Mouse (Mus musculus) stomach, embryonic 16.5 days (tissue): ENCODE measurements around the gene Lcn4. TPM values are rescaled to one million over a fixed set of nuclear protein-coding genes. Genes with fewer than 3 reads are reported as not detected.

Experiments used
- ATAC-seq: fragments of 200-750 bp; cut with Nextera tagmentation; 2 replicates; pipeline ENCODE4 v1.8.0; 2017; ENCODE audit warnings: moderate number of reproducible peaks, moderate TSS enrichment; ENCODE audit not compliant: insufficient read depth, low FRiP score
- H3K27ac ChIP-seq: fragments of 300-500 bp; sonication (generic); 2 replicates; pipeline ENCODE4 v1.5.1; 2014; ENCODE audit warnings: low read length
- H3K27me3 ChIP-seq: fragments of 300-500 bp; sonication (generic); 2 replicates; pipeline ENCODE4 v1.6.1; 2014; ENCODE audit warnings: low read length, control low read depth, mixed read lengths; ENCODE audit not compliant: control insufficient read depth, insufficient read depth
- H3K36me3 ChIP-seq: fragments of 300-500 bp; sonication (generic); 2 replicates; pipeline ENCODE4 v1.6.1; 2014; ENCODE audit warnings: low read length; ENCODE audit not compliant: control insufficient read depth, insufficient read depth
- H3K4me1 ChIP-seq: fragments of 300-500 bp; sonication (generic); 2 replicates; pipeline ENCODE4 v1.6.1; 2014; ENCODE audit warnings: low read length, control low read depth, mixed read lengths; ENCODE audit not compliant: control insufficient read depth, insufficient read depth
- H3K4me2 ChIP-seq: fragments of 300-500 bp; sonication (generic); 2 replicates; pipeline ENCODE4 v1.6.1; 2014; ENCODE audit warnings: low read depth, low read length, mixed read lengths
- H3K4me3 ChIP-seq: fragments of 300-500 bp; sonication (generic); replicated peaks from 2 replicates; pipeline ENCODE4 v1.5.1; 2014; ENCODE audit warnings: mild to moderate bottlenecking, low read length
- H3K9ac ChIP-seq: fragments of 300-500 bp; sonication (generic); 2 replicates; pipeline ENCODE4 v1.6.1; 2014; ENCODE audit warnings: low read length
- H3K9me3 ChIP-seq: fragments of 300-500 bp; sonication (generic); replicated peaks from 2 replicates; pipeline ENCODE4 v1.6.1; 2016; ENCODE audit warnings: low read length, control low read depth; ENCODE audit not compliant: control insufficient read depth
- WGBS: fragments of 180-500 bp; shearing (Covaris S2); extraction: QIAGEN DNeasy Blood & Tissue Kit; methylation state at CpG from one replicate; pipeline ENCODE4 v1.1.7; 2014; 5-methylcytosine and 5-hydroxymethylcytosine counted together
- polyA plus RNA-seq: library from polyadenylated mRNA; unstranded; fragments of >200 nt; fragmentation: Nextera tagmentation; extraction: Ambion mirVana; gene quantifications from 2 replicates; pipeline ENCODE4 v1.2.1, GENCODE M21; 2015

Gene Lcn4
- polyA plus RNA-seq, 1 experiment from 2014 or later = not detected

DNA sequence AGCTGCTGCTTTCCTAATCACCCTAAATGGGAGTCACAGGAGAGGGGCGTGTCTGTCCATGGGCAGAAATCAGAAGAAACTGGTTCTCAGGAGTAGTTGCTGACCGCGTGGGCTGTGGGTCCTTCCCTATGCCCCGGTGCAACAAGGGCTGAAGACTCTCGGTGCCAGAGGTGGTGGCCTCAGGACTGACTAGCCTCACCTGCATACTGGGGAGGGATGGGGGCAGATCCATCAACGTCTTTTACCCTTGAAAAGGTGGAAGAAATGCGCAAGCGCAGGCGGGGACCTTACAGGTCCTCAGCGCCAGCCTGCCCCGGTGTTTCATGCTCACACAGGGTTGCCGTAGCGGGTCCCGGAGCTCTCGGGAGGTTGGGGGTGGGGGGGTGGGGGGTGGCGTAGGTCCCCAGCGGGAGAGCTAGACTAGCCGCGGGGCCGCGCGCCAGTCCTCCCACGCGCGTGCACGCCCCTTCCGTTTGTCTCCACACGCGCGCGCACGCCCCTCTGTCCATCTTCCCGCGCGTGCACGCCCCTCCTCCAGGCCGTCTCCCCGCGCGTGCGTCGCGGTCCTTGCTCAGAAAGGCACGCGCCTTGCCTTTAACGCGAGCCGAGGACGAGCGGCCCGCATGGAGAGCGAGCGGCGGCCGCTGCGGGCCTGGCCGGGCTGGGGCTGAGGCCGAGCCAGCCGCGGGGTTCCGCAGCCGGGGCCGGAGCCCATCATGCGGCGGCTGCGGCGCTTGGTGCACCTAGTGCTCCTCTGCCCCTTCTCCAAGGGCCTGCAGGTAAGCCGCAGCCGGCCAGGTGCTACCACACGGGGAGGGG lies 43.0 kb downstream of the Lcn4 start, which contains the start of gene Fam69b:
TSS of gene Fam69b (plus strand) at position 537 of the 819 bp plus-strand sequence.
- peak; percentile 59; the same call in 1 of the 2 replicates for ATAC-seq
- under 1% methylated on average over 67 of the region's 70 CpGs for WGBS
- 0 out of 2 replicates have a peak within 1 kb of the TSS, but pooled peaks have one; percentile 4 for H3K27ac ChIP-seq

GRCm38 (mm10) chr2:26626081-26626480 lies 45.0 kb downstream of the Lcn4 start:
- Histone ChIP-seq H3K27ac (no peak overlapping the region), H3K9me3 (no peaks in the 10 kb centered on the region), H3K4me3 (no peak overlapping the region), H3K4me2 (no peak overlapping the region), H3K4me1 (peaks cover 19% of the 10 kb centered on the region; the same call in 1 of the 2 replicates), H3K27me3 (no peaks in the 10 kb centered on the region), H3K9ac (no peak overlapping the region), H3K36me3 (no peaks in the 10 kb centered on the region)
- WGBS = 70% methylated on average over 3 of the region's 3 CpGs
- no peak for ATAC-seq

More for the DNA sequence above, 43.0 kb downstream of the Lcn4 start, which contains the start of gene Fam69b:
- no peaks in the 10 kb centered on the region for H3K27me3 ChIP-seq
- H3K9me3 ChIP-seq = no peaks in the 10 kb centered on the region
- H3K36me3 ChIP-seq = no peaks in the 10 kb centered on the region
- peak within 1 kb of the TSS; percentile 52 for H3K4me3 ChIP-seq
- H3K4me1 ChIP-seq = peaks cover 19% of the 10 kb centered on the region; the same call in 1 of the 2 replicates
- peak within 1 kb of the TSS; percentile 83 for H3K4me2 ChIP-seq
- peak within 1 kb of the TSS; percentile 80 for H3K9ac ChIP-seq

GRCm38 (mm10) chr2:26625419-26625818 lies 45.7 kb downstream of the Lcn4 start:
- 71% methylated on average over 3 of the region's 3 CpGs for WGBS
- no peak overlapping the region for H3K4me2 ChIP-seq
- no peak overlapping the region for H3K27ac ChIP-seq
- ATAC-seq = no peak
- no peak overlapping the region for H3K4me3 ChIP-seq
- H3K9me3 ChIP-seq = no peaks in the 10 kb centered on the region
- H3K9ac ChIP-seq = no peak overlapping the region
- H3K27me3 ChIP-seq = no peaks in the 10 kb centered on the region
- no peaks in the 10 kb centered on the region for H3K36me3 ChIP-seq
- H3K4me1 ChIP-seq = peaks cover 19% of the 10 kb centered on the region; the same call in 1 of the 2 replicates

DNA sequence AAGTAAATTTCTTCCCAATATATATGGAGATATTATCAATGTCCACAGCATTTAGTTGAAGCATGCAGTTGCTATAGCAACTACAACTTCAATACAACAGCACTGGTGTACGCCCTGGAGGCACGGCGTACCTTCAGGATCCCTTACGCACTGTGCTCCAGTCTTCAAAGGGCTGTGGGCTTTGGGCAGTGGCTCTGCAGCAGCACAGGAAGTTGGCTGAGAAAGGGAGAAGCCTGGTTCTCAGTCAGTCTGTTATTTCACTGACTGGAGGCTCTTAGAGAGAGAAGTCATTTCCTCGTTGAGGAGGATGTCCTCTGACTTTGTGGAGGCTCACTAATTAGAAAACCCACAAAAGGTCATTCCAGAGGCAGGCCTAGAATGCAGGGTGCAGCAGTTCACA lies 48.1 kb downstream of the Lcn4 start:
- WGBS = 52% methylated on average over 5 of the region's 5 CpGs
- Histone ChIP-seq H3K9ac (no peak overlapping the region), H3K4me2 (no peak overlapping the region), H3K4me3 (no peak overlapping the region), H3K4me1 (peaks cover 5% of the 10 kb centered on the region; the same call in 1 of the 2 replicates), H3K36me3 (no peaks in the 10 kb centered on the region), H3K9me3 (no peaks in the 10 kb centered on the region), H3K27me3 (no peaks in the 10 kb centered on the region), H3K27ac (no peak overlapping the region)
- ATAC-seq = no peak

- H3K4me1 ChIP-seq = no peaks in the 10 kb centered on the region
- ATAC-seq = no peak; the same call in 1 of the 2 replicates
- H3K4me3 ChIP-seq = no peak overlapping the region
- no peaks in the 10 kb centered on the region for H3K27me3 ChIP-seq
- no peaks in the 10 kb centered on the region for H3K36me3 ChIP-seq
- H3K9me3 ChIP-seq = no peaks in the 10 kb centered on the region
- no peak overlapping the region for H3K9ac ChIP-seq
- 48% methylated on average over 2 of the region's 2 CpGs for WGBS
- no peak overlapping the region for H3K4me2 ChIP-seq
- H3K27ac ChIP-seq = no peak overlapping the region
Observed at GRCm38 (mm10) chr2:26621246-26621645, 49.8 kb downstream of the Lcn4 start.

GRCm38 (mm10) chr2:26617928-26618327 lies 53.2 kb downstream of the Lcn4 start:
- ATAC-seq = no peak
- Histone ChIP-seq H3K4me3 (no peak overlapping the region), H3K27ac (no peak overlapping the region), H3K4me1 (no peaks in the 10 kb centered on the region), H3K27me3 (no peaks in the 10 kb centered on the region), H3K9ac (no peak overlapping the region), H3K9me3 (no peaks in the 10 kb centered on the region), H3K4me2 (no peak overlapping the region), H3K36me3 (no peaks in the 10 kb centered on the region)
- WGBS = 54% methylated on average over 7 of the region's 7 CpGs

Other genes starting within 250 kb of the Lcn4 start
- 28.2 and 31.5 TPM in 2 replicates for gene Sec16a, start 226.1 kb downstream of the Lcn4 start, polyA plus RNA-seq
- gene Notch1, start 154.6 kb downstream of the Lcn4 start, polyA plus RNA-seq = 14.1 and 15.4 TPM in 2 replicates
- gene Egfl7, start 91.3 kb downstream of the Lcn4 start, polyA plus RNA-seq = 116 and 120 TPM in 2 replicates
- not detected in 2 replicates for gene Gm20532, start 84.6 kb downstream of the Lcn4 start, polyA plus RNA-seq
- 66.8 and 72.1 TPM in 2 replicates for gene Agpat2, start 66.9 kb downstream of the Lcn4 start, polyA plus RNA-seq
- 23.2 and 27.3 TPM in 2 replicates for gene Fam69b, start 42.8 kb downstream of the Lcn4 start, polyA plus RNA-seq
- 0.56 and 0.75 TPM in 2 replicates for gene Abo, start 193.7 kb upstream of the Lcn4 start, polyA plus RNA-seq
- gene Surf6, start 231.6 kb upstream of the Lcn4 start, polyA plus RNA-seq = 24.6 and 25.1 TPM in 2 replicates
- gene Med22, start 239.4 kb upstream of the Lcn4 start, polyA plus RNA-seq = 43.0 and 46.6 TPM in 2 replicates
- 458 and 551 TPM in 2 replicates for gene Rpl7a, start 239.5 kb upstream of the Lcn4 start, polyA plus RNA-seq
- 39.9 and 40.7 TPM in 2 replicates for gene Surf2, start 245.1 kb upstream of the Lcn4 start, polyA plus RNA-seq
- 59.9 and 61.8 TPM in 2 replicates for gene Surf1, start 245.2 kb upstream of the Lcn4 start, polyA plus RNA-seq